Mouse (Mus musculus) hindbrain, embryonic 12.5 days (tissue): ENCODE results near the gene Rin3. TPM values are rescaled to one million over a fixed set of nuclear protein-coding genes. Genes with fewer than 3 reads are reported as not detected.
A peak's percentile ranks its signal among the peaks of the same experiment; 100 is the strongest.

Experiments used
- ATAC-seq: fragments of 200-750 bp; cut with Nextera tagmentation; 2 replicates; pipeline ENCODE4 v1.8.0; 2017; ENCODE audit warnings: moderate TSS enrichment; ENCODE audit not compliant: low FRiP score
- H3K27ac ChIP-seq: fragments of 300-500 bp; sonication (generic); 2 replicates; pipeline ENCODE4 v1.5.1; 2016; ENCODE audit warnings: mild to moderate bottlenecking
- H3K27me3 ChIP-seq: fragments of 300-500 bp; sonication (generic); 2 replicates; pipeline ENCODE4 v1.6.1; 2016; ENCODE audit warnings: mild to moderate bottlenecking
- H3K36me3 ChIP-seq: fragments of 300-500 bp; sonication (generic); 2 replicates; pipeline ENCODE4 v1.6.1; 2016; ENCODE audit warnings: mild to moderate bottlenecking
- H3K4me1 ChIP-seq: fragments of 300-500 bp; sonication (generic); 2 replicates; pipeline ENCODE4 v1.6.1; 2016
- H3K4me2 ChIP-seq: fragments of 300-500 bp; sonication (generic); replicated peaks from 2 replicates; pipeline ENCODE4 v1.6.1; 2016; ENCODE audit warnings: mild to moderate bottlenecking
- H3K4me3 ChIP-seq: fragments of 300-500 bp; sonication (generic); 2 replicates; pipeline ENCODE4 v1.5.1; 2016; ENCODE audit warnings: mild to moderate bottlenecking
- H3K9ac ChIP-seq: fragments of 300-500 bp; sonication (generic); 2 replicates; pipeline ENCODE4 v1.6.1; 2016; ENCODE audit warnings: mild to moderate bottlenecking, moderate library complexity
- H3K9me3 ChIP-seq: fragments of 300-500 bp; sonication (generic); replicated peaks from 2 replicates; pipeline ENCODE4 v1.6.1; 2016; ENCODE audit warnings: mild to moderate bottlenecking
- WGBS: fragments of 180-500 bp; shearing (Covaris S2); methylation state at CpG from one replicate; pipeline ENCODE4 v1.1.7; 2016; 5-methylcytosine and 5-hydroxymethylcytosine counted together
- polyA plus RNA-seq: library from polyadenylated mRNA; unstranded; fragments of >200 nt; fragmentation: Nextera tagmentation; extraction: Ambion mirVana; gene quantifications from 2 replicates; pipeline ENCODE4 v1.2.1, GENCODE M21; 2016

Gene Rin3
- polyA plus RNA-seq, 1 experiment from 2014 or later = 6.8 TPM

DNA sequence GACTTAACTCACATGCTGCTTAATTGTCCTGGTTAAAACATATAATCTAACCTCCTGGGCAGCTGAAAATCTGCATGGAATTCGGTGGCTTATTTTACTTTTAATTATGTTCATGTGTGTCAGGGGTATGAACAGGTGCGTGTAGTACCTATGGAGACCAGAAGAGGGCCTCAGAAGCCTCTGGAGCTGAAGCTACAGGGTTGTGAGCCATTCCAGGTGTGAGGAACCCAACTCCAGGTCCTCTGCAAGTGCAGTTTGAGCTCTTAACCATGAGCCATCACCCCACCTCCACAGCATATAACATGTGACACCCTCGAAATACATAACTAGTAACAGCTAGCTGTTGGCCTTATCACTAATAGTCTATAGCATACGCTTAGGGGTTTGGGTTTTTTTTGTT is 109.1 kb downstream of the Rin3 start:
- 69% methylated on average over 4 of the region's 4 CpGs for WGBS
- H3K4me1 ChIP-seq = peaks cover 6% of the 10 kb centered on the region; the same call in 1 of the 2 replicates
- H3K36me3 ChIP-seq = peaks cover 5% of the 10 kb centered on the region; the same call in 1 of the 2 replicates
- no peak overlapping the region for H3K4me3 ChIP-seq
- H3K27me3 ChIP-seq = peaks cover 36% of the 10 kb centered on the region
- H3K9ac ChIP-seq = no peak overlapping the region
- no peaks in the 10 kb centered on the region for H3K9me3 ChIP-seq
- no peak for ATAC-seq
- no peak overlapping the region for H3K4me2 ChIP-seq
- H3K27ac ChIP-seq = no peak overlapping the region

DNA sequence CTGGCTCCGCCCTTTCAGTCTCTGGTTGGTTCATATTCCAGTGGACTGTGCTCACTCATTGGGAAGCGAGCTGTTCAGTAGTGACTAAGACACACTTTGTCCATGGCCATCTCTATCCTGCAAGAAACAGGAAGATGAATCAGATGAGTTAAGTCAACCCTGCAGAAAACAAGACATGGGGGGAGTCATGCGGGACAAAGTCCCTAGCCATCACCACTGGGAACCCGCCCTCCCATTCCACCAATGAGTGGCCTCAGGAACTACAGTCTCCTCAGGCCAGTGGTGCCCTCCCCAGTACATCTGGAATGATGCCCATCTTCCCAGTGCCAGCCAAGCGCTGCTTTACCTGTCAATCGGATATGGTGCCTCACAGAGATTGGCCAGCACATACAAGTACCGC is 111.6 kb downstream of the Rin3 start:
- H3K4me2 ChIP-seq = no peak overlapping the region
- H3K4me3 ChIP-seq = no peak overlapping the region
- H3K9me3 ChIP-seq = no peaks in the 10 kb centered on the region
- no peak overlapping the region for H3K9ac ChIP-seq
- no peak overlapping the region for H3K27ac ChIP-seq
- peaks cover 10% of the 10 kb centered on the region; the same call in 1 of the 2 replicates for H3K4me1 ChIP-seq
- 91% methylated on average over 7 of the region's 7 CpGs for WGBS
- H3K27me3 ChIP-seq = peaks cover 29% of the 10 kb centered on the region
- ATAC-seq = no peak
- peaks cover 10% of the 10 kb centered on the region for H3K36me3 ChIP-seq

DNA sequence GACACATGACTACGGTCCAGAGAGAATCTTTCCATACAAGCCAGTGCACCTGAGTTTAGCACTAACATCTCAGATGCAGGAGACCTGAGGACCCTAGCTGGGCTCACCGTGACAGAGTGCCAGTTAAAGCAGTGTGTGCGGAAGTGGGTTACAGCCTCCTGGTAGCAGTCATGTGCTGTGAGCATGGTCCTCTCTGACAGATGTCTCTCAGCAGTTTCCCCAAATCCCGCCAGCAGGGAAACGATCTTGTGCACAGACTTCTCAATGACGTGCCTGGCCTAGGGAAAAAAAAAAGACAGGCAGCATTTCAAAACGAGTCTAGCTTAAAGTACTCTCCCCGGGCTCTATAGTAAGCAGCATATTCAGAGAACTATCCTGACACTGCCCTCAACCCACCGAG is 112.7 kb downstream of the Rin3 start:
- no peaks in the 10 kb centered on the region for H3K9me3 ChIP-seq
- peaks cover 10% of the 10 kb centered on the region; the same call in 1 of the 2 replicates for H3K4me1 ChIP-seq
- H3K27ac ChIP-seq = no peak overlapping the region
- H3K9ac ChIP-seq = no peak overlapping the region
- no peak for ATAC-seq
- peaks cover 16% of the 10 kb centered on the region for H3K36me3 ChIP-seq
- WGBS = 65% methylated on average over 9 of the region's 9 CpGs
- no peak overlapping the region for H3K4me3 ChIP-seq
- no peak overlapping the region for H3K4me2 ChIP-seq
- peaks cover 28% of the 10 kb centered on the region for H3K27me3 ChIP-seq

DNA sequence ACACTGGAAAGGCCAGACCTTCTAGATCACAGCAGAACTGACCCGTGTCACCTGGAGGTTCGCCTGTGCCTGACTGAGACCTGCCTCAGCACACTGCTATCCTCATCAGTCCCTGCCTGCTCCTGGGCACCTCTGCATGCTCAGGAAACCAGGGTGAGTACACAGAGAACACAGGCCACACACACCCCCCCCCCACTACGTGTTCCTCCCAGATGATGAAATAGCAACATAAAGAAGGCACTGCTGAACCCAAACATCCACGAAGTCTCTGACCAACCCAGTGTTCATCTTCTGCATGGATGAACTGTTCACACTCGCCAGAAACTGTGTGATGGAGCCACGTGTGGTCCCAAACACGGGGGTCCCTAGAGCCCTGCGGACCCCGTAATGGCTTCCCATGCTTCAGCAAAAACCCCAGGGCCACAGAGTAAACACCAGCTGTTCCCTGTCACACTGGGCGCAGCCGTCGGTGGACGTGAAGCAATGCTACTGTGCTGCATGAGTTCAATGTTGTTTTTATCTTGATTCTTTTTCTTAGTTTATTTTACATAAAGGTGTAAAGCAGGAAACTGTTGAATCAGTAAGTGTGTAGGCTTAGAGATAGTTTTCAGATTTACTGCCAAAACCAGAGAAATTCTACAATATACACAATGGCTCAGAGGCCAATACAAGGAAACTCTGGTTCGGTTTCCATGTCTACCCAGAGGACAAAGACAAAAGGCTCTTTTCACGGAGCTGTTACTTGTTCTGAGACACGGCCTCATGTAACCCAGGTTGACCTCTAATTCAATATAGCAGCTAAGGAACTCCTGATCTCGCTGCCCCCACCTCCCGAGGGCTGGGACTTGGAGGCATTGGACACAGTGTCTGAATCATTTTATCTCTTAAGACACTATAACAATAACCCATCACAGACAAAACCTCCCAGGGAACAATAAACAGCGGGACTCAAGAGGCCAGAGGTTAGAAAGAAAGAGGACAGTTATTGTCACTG is 113.4 kb downstream of the Rin3 start:
- H3K36me3 ChIP-seq = peaks cover 23% of the 10 kb centered on the region
- 25% methylated on average over 19 of the region's 19 CpGs for WGBS
- H3K27ac ChIP-seq = no peak overlapping the region

DNA sequence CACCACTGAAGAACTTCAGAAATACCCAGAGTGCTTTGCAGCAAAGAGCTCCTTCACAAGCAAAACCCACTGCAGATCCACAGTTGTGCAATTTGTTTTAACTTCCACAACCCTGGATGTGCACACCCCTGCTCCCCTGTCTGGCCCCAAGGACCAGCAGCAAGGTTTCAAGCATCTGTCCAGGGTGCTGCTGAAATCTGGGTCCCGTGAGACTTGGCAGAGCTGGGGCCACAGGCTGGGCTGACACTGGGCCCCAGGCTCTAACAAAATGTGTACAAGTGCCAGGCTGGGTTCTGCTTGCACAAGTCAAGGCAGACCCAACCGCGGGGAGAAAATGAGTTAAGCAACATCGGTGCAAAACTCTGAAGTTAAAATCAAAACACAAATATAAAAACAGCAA is 115.7 kb downstream of the Rin3 start:
- no peak for ATAC-seq
- peaks cover 31% of the 10 kb centered on the region for H3K36me3 ChIP-seq
- H3K9me3 ChIP-seq = no peaks in the 10 kb centered on the region
- H3K4me2 ChIP-seq = no peak overlapping the region
- no peak overlapping the region for H3K9ac ChIP-seq
- H3K27ac ChIP-seq = no peak overlapping the region
- peaks cover 10% of the 10 kb centered on the region; the same call in 1 of the 2 replicates for H3K4me1 ChIP-seq
- H3K4me3 ChIP-seq = no peak overlapping the region
- peaks cover 23% of the 10 kb centered on the region for H3K27me3 ChIP-seq
- 92% methylated on average over 4 of the region's 4 CpGs for WGBS

More for the DNA sequence above, 113.4 kb downstream of the Rin3 start:
- H3K4me1 ChIP-seq = peaks cover 10% of the 10 kb centered on the region; the same call in 1 of the 2 replicates
- no peak overlapping the region for H3K4me3 ChIP-seq
- H3K9me3 ChIP-seq = no peaks in the 10 kb centered on the region
- peaks cover 28% of the 10 kb centered on the region for H3K27me3 ChIP-seq
- ATAC-seq = 0 out of 2 replicates have a peak, but pooled peaks have one; percentile 20
- H3K9ac ChIP-seq = no peak overlapping the region
- H3K4me2 ChIP-seq = no peak overlapping the region

DNA sequence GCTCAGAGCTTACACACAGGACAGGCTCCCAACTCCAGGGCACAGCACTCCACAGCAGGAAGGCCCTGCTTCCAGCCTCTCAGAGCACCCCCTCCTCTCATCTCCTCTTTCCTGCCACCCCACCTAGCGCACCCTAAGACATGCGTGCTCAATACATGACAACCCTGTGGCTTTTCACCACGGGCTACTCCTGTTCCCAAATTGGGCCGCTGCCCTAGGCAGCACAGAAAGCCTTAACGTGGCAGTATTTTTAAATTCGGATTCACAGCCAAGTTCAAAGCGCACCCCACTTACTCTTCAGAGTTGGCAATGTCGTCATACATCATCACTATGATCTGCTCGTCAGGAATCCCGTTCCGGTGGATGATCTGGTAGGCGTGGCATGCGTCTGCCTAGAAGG is 130.3 kb downstream of the Rin3 start:
- WGBS = 89% methylated on average over 13 of the region's 13 CpGs
- no peak overlapping the region for H3K27ac ChIP-seq
- 0 out of 2 replicates have a peak, but pooled peaks cover 5% of the 10 kb centered on the region for H3K36me3 ChIP-seq
- H3K27me3 ChIP-seq = no peaks in the 10 kb centered on the region
- no peak overlapping the region for H3K9ac ChIP-seq
- 0 out of 2 replicates have a peak, but pooled peaks cover 4% of the 10 kb centered on the region for H3K4me1 ChIP-seq
- no peak for ATAC-seq
- H3K4me3 ChIP-seq = no peak overlapping the region
- no peaks in the 10 kb centered on the region for H3K9me3 ChIP-seq
- H3K4me2 ChIP-seq = no peak overlapping the region

DNA sequence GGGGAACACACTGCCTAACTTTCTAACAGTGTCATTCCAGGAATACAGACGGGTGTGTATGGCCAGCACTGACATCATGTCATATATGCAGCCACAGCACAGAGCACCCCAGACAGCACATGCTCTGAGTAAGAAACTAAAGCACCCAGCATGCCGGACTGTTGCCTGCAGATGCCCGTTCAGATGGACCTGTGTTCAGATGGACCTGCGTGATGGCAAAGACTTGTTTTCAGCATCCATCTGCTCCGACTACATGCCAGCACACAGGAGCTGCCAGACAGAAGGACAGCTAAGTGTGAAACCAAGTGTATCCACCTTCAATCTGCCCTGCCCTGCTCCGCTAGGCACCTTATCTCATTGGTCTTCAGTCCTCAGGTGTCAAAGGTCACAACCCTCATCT is 131.8 kb downstream of the Rin3 start:
- H3K27me3 ChIP-seq = no peaks in the 10 kb centered on the region
- H3K9me3 ChIP-seq = no peaks in the 10 kb centered on the region
- 87% methylated on average over 6 of the region's 6 CpGs for WGBS
- H3K4me2 ChIP-seq = no peak overlapping the region
- no peak overlapping the region for H3K9ac ChIP-seq
- H3K36me3 ChIP-seq = 0 out of 2 replicates have a peak, but pooled peaks cover 5% of the 10 kb centered on the region
- no peak for ATAC-seq
- peaks cover 7% of the 10 kb centered on the region; the same call in 1 of the 2 replicates for H3K4me1 ChIP-seq
- no peak overlapping the region for H3K27ac ChIP-seq
- H3K4me3 ChIP-seq = no peak overlapping the region

DNA sequence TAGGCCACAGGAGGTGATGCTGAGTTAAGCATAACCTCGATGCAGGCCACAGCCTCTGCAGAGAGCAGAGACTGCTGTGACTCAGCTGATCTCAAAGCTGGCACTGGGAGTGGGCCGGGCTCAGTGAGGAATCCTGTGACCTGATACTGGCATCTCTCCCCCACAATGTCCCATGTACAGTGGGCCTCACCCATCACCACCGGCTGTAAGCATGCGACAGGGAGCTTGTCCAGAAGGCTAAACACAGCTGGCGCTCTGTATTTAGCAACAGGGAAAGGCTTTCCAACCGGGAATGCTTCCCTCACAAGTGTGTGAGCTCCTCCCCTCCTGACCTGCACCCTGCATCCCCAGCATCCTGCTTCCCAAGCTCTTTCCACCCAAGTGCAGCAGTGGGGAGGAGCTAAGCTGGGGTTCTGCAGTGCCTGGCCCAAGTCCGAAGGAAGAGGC is 133.6 kb downstream of the Rin3 start:
- 53% methylated on average over 7 of the region's 7 CpGs for WGBS
- H3K27ac ChIP-seq = no peak overlapping the region

DNA sequence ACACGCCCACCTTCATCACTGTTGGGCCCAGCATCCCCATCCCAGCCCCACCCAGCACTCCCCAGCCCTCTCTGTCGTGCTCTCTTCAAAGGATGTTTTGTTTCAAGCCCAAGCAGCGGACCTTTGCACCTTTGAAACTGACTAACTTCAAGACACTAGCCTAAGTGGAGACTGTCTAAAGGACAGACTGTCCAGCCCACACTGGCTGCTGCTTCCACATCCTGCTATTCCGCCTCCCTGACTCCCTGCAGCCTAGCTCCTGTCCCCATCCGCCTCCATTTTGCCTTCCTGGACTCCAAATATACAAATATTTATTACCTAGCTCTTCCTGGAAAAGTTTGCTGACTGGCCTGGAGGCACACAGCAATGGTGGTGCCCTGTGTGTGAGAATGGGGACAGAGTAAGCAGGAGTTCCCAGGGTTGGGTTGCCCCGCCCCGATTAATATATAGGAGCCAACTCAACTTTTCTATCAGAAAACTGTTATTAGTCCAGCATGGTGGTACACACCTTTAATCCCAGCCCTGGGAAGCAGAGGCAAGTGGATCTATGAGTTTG is 134.2 kb downstream of the Rin3 start:
- no peak for ATAC-seq
- Histone ChIP-seq H3K27me3 (no peaks in the 10 kb centered on the region), H3K36me3 (0 out of 2 replicates have a peak, but pooled peaks cover 5% of the 10 kb centered on the region), H3K4me2 (no peak overlapping the region), H3K27ac (no peak overlapping the region), H3K4me1 (peaks cover 8% of the 10 kb centered on the region; the same call in 1 of the 2 replicates), H3K4me3 (no peak overlapping the region), H3K9ac (no peak overlapping the region), H3K9me3 (no peaks in the 10 kb centered on the region)
- WGBS = 74% methylated on average over 7 of the region's 7 CpGs

More for the DNA sequence above, 133.6 kb downstream of the Rin3 start:
- Histone ChIP-seq H3K9me3 (no peaks in the 10 kb centered on the region), H3K9ac (no peak overlapping the region), H3K36me3 (0 out of 2 replicates have a peak, but pooled peaks cover 5% of the 10 kb centered on the region), H3K4me1 (peaks cover 8% of the 10 kb centered on the region; the same call in 1 of the 2 replicates), H3K4me2 (no peak overlapping the region), H3K27me3 (no peaks in the 10 kb centered on the region), H3K4me3 (no peak overlapping the region)
- ATAC-seq = no peak

DNA sequence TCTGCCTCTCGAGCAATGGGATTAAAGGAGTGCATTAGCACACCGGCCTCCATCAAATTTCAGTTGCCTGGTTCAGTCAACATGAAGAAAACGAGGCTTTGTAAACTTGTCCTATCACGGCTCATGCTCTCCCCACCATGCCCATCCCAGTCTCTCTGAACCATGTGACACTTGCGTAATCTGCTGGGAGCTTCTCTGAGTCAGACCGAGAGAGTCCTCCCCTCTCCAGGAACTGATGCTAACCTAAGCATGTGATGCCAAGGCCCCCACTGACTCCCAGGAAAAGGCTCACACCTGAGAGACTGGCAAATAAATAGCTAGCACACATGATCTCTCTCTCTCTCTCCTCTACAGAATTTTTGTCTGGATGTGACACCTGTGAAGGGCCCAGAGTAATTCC is 134.9 kb downstream of the Rin3 start:
- H3K36me3 ChIP-seq = 0 out of 2 replicates have a peak, but pooled peaks cover 9% of the 10 kb centered on the region
- H3K27me3 ChIP-seq = no peaks in the 10 kb centered on the region
- H3K9ac ChIP-seq = no peak overlapping the region
- ATAC-seq = no peak
- no peak overlapping the region for H3K4me3 ChIP-seq
- no peaks in the 10 kb centered on the region for H3K9me3 ChIP-seq
- no peak overlapping the region for H3K27ac ChIP-seq
- H3K4me2 ChIP-seq = no peak overlapping the region
- 91% methylated on average over 6 of the region's 6 CpGs for WGBS
- H3K4me1 ChIP-seq = peaks cover 8% of the 10 kb centered on the region; the same call in 1 of the 2 replicates

DNA sequence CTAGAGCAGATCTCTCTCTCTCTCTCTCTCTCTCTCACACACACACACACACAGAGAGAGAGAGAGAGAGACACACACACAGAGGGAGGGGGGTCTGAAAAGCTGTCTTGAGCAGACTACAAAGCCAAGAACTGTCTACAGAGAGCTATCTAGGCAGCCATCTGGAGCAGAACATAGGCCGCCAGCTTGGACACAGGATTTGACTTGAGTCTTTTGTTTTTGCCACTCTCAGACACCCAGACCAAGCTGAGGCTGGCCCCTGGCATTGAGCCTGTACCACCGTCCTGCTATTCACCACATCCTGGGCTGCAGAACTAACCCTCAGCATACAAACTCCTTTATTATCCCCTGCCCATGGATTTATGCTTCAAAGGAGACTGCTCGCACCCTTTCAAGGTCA is 136.7 kb downstream of the Rin3 start:
- WGBS = 62% methylated on average over 3 of the region's 3 CpGs
- no peak overlapping the region for H3K9ac ChIP-seq
- no peak overlapping the region for H3K4me3 ChIP-seq
- no peaks in the 10 kb centered on the region for H3K27me3 ChIP-seq
- H3K4me2 ChIP-seq = no peak overlapping the region
- H3K9me3 ChIP-seq = no peaks in the 10 kb centered on the region
- peaks cover 8% of the 10 kb centered on the region; the same call in 1 of the 2 replicates for H3K4me1 ChIP-seq
- 0 out of 2 replicates have a peak overlapping the region, but pooled peaks have one; percentile 12 for H3K27ac ChIP-seq
- peaks cover 12% of the 10 kb centered on the region; the same call in 1 of the 2 replicates for H3K36me3 ChIP-seq
- ATAC-seq = peak; percentile 60; the same call in 1 of the 2 replicates
